Mouse (Mus musculus): Measurements from ENCODE around the gene Nt5c3.

Nt5c3 gene

DNA sequence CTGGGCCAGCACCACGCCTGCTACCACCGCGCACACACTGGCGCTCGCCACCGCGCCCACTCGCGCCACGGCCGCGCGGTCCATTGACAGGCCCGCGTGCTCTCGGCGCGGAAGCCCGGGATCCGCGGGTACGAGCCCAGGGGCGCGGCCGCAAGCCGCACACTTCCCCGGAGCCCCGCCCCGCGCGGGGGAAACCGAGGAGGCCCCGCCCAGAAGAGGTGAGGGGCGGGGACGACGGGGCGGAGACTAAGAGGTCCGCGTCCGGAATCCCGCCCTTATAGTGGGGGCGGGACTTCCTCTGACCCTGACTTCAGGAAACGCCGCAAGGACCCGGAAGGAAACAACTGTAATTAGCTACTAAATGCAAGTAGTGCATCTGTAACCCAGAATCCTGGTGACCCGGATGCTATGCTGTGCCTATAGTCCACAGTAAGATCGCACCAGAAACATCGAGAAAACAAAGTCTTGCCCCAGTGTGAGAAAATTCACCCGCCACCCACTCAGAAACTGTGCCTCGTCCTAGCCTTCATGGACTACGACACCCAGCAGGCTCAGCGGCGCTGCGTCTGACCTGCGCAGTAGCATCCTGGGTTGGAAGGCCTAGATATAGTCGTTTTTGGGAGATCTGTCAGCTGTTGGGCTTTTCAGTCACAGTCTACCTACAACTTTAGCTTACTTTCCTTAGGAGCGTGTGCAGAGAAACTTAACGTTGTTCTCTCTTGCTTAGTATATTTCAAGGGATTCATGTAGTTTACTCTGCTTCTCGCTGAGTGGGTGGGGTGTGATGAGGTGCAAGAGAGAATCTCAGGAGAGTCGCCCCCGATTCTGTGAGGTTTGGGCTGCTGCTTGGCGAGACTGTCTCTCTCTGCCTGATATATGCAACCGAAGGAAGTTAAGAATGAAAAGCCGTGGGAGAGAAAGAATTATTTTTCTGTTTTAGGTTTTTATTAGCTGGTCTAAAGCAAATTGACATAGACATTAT, at the start of gene Nt5c3, which contains the start of gene Vmn1r4:
Nt5c3 (minus strand) TSS at position 207 of the 982 bp plus-strand sequence.
Vmn1r4 (plus strand) TSS at position 290 of the 982 bp plus-strand sequence.
- peak; percentile 89 for DNase-seq

GRCm38 (mm10) chr6:56969973-56970372, 46.2 kb upstream of the Nt5c3 start, which contains the start of gene Vmn1r5:
Gene Vmn1r5, plus strand, starts transcription at chr6:56970273.
- DNase-seq: no peak

DNA sequence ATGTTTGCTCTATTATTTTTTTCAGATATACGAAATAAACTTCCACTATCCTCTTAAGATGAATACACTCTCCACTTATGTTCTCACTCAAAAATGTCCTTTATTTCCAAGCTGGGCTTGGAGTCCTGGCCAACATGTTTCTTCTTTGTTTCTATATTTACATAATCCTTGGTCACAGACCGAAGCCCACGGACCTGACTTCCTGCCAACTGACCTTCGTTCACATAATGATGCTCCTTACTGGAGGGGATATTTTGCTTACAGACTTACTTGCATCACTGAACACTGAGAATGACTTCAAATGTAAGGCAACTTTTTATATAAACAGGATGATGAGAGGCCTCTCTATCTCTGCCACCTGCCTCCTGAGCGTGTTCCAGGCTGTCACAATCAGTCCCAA, 32.7 kb upstream of the Nt5c3 start:
- no peak for DNase-seq

DNA sequence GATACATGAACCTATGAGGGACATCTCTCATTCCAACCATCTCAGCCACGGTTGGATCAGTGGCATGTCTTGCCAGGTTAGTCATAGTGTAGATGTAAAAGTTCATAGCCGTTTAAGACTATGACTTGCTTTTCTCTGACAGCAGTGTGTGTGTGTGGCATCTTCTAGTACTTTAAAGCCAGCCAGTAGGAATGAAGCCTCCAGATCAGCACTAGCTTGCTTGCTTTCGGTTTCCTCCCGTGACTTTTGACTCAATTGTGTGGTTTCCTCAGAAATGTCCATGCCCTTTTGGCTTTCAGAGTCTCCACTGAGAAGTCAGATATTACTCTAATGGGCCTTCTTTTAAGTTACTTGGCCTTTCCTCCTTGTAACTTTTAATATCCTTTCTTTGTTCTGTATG, 10.6 kb upstream of the Nt5c3 start:
- no peak for DNase-seq

DNA sequence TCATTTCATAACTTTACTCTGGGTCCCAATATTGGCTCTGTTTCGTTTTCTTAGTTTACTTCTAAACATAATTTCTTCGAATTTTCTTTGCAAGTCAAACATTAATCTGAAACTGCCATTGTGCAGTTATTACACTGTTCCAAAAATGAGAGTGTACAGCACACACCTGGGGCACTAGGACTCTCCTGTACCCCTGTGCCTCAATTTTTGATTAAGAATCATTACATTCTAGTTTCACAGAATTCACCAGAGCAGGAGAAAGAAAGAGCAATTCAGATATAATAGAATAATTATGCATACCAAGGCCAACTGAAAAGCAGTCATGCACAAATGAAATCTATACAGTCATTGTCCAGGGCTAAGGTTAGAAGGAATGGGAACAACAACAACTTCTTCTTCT, 8.7 kb upstream of the Nt5c3 start:
- DNase-seq: no peak

DNA sequence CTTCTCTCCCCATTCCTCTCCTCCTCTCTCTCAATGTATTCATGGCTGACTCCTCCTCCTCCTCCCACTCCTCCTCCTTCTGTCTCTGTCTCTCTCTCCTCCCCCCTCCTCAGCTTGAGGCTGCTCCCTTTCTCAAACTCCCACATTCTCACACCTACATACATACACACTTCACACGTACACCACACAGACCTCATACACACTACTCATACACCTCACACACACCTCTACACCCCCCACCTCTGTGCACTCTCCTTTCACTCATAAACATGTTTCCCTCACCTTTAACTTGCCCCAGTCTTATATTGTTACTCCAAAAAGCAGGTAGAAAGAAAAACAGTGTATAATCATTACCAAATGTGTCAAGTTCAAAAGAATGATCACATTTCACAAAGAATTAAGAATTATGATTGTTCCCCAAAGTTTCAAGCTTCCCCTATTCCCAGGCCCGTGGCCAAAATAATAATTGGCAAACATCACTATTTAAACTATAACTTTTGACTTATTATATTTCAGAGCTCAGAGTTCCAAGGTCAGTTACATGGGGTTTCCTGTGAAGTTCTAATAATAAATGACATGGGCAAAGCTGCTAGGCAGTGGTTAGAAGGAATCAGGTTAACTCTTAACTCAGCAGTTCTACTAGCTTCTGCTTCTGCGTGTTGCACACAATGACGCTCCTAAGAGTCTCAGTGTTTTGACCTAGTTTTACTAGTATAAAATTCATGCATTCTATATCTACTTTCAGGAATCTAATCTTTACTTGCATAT, 8.1 kb upstream of the Nt5c3 start:
- DNase-seq: no peak

DNA sequence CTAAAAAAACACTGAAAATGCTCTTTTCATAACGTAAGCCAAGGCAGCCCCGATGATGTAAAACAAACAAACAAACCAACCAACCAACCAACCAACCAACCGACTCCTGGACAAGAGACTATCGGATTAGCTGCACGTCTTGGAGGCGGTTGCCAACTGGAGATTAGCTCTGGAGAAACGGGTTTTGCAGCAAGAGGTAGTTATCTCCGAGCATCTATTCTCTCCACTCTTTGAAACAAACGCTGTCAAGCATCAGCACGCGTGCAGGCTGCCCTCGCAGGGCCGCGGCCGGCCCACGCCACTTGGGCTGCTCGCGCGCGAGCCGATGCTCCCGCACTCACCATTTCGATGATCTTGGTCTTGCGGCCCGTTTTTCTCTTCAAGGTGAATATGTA, 404 bp downstream of the Nt5c3 start:
- no peak for DNase-seq

- no peak for DNase-seq
Observed at GRCm38 (mm10) chr6:56920222-56921092, 3.3 kb downstream of the Nt5c3 start.

GRCm38 (mm10) chr6:56919330-56920044, 4.2 kb downstream of the Nt5c3 start:
- DNase-seq: no peak

GRCm38 (mm10) chr6:56917578-56918368, 6.0 kb downstream of the Nt5c3 start:
- DNase-seq: no peak

GRCm38 (mm10) chr6:56916279-56916678, 7.5 kb downstream of the Nt5c3 start:
- DNase-seq: no peak

DNA sequence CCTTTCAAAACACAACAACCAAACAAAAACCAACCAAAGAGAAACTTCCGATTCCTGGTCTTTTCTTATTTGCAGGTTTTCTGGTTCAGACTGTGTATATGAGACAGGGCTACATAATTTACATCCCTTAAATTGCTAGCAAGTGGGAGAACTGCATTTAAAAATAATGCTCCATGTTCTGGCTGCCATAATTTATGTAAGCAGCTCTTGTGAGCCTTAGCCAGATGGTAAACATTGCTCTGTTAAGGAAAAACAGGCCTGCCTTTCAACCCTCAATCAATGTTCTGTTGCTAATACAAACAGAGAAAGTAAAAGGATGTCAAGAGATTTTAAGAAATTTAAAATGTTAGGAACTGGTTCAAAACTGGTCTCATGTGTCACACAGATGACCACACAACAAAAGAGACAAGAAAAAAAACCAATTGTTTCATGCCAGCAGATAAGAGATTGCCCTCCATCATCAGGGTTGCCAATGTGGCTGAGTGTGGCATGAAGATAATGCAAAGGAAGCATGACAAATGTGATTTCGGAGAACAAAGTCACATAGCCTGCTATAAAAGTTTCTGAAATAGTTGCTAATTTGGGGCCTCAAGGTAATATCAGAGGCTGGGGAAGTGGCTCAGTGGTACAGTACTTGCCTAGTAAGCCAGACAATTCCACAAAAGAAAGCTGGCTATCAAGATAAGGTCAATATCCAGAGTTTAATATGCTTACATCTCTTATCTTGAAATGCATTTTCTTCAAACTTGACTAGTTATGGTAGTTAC, 10.5 kb downstream of the Nt5c3 start:
- no peak for DNase-seq

DNA sequence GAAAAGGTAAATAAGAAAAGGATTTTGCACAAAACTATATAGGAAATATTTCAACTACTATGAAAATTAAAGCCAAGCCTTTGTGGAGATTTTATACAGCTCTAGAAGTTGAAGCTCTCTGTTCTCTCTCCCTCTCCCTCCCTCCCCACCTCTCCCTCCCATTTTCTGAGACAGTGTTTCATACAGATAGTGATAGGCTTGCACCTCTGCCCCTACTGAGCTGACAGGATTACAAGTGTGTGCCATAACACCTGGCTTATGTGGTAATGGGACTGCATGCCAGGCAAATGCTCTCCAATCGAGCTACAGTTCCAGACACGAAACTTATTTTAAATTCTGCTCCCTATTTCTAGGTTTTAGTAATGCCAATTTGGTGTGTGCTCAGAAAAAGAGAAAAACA, 12.8 kb downstream of the Nt5c3 start:
- DNase-seq: no peak

- DNase-seq: peak; percentile 65
Observed at GRCm38 (mm10) chr6:56908912-56909311, 14.8 kb downstream of the Nt5c3 start.

GRCm38 (mm10) chr6:56908397-56908796, 15.3 kb downstream of the Nt5c3 start:
- DNase-seq: no peak

DNA sequence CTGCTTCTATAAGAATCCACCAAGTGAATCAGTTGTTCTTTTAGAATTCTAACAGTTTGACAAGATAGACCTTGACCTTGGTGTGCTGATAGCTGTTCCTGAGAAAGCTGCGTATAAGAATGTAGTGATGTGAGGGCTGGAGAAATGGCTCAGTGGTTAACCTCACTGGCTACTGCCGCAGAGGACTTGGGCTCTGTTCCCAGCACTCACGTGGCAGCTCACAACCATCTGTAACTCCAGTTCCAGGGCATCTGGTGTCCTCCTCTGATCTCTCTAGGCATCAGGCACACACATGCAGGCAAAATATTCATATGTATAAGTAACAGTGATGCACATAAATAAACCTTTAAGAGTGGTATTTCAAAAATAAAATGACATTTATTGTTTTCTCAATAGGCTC, 15.8 kb downstream of the Nt5c3 start:
- DNase-seq: peak; percentile 16

DNA sequence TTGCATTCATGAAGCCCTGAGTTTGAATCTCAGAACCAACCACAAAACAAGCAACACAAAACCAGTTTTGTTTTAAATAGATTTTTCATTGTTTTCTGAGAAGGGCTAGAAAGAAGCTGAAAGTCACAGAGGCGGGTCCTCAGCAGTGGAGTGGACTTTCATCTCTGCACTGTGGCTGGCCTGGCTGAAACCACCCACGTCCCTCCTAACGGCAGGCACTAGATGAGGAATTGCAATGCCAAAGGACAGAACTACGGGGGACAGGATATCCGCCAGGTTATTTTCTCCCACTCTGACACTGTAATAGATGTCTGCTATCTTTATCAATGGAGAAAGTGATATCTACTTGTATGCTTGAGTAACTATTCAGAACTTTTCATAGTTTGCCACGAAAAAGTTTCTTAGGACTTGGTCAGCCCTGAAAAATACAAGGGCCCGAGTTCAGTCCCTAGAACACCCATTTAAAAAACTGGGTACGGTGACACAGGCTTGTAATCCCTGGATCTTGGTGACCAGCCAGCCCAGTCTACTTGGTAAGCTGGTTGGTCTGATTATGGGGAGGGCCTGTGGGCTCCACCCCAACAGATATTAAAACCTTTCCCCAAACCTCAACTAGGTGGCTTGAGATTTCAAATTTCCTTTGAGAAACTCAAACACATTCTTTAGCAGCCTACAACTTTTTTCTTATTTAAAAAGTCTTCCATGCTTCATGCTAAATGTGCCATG, 17.4 kb downstream of the Nt5c3 start:
- no peak for DNase-seq

DNA sequence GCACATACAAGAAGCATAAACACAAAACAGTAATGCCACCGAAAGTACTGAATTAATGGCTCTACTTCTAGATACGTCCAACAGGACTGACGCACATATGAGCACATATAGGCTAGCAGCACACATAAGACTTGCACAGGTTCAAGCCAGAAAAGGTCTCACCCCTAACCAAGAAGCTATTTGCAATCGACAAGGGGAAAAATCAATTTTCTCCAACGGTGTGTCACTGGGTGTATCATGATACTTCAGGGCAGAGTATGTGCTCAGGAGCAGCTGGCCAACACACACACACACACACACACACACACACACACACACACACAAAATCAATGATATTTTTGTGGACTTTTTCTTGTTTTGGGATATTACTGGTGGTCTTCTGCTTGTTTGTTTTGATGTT, 18.2 kb downstream of the Nt5c3 start:
- no peak for DNase-seq

GRCm38 (mm10) chr6:56904982-56905381, 18.8 kb downstream of the Nt5c3 start:
- DNase-seq: no peak

DNA sequence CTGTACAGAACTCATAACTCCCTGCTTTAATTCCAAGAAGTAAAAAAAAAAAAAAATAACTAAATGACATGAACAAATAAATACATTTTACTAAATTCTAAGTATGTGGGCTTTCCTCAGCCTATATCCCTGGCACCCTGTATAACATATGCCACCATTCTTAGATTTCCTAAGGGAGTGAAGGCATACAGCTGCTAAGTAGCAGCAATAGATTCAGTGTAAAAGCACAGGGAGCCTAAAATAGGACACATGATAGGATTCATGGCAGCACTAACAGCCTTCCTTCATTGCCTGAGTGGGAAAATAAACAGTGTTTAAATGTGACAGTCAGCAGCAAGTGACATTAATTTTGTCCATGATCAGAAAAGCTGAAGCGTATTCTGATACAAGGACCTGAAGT, 19.4 kb downstream of the Nt5c3 start:
- DNase-seq: no peak

Measured in right cerebral cortex, postnatal 14 days (tissue).